Mouse (Mus musculus): ENCODE results near the gene C9.

GRCm38 (mm10) chr15:6409031-6409430 lies 36.1 kb upstream of the C9 start:
- no peak for TF ChIP-seq CTCF (IDR thresholded peaks at IDR 0.05; ENCODE audit: low read depth, low read length)
- no peak for TF ChIP-seq POLR2A (IDR thresholded peaks at IDR 0.05; ENCODE audit: extremely low read depth, insufficient read depth, low read length)
